Mouse (Mus musculus) left cerebral cortex, adult 8-10 months (tissue): ENCODE data around the gene March8. TPM values are rescaled to one million over a fixed set of nuclear protein-coding genes. Genes with fewer than 3 reads are reported as not detected.

Experiments
- total RNA-seq, 4 experiments: library from RNA; stranded (reverse); gene quantifications; 2 replicates each; pipeline ENCODE4 v1.2.4; 2022

March8 gene
- total RNA-seq, 4 experiments from 2014 or later, result 45.8 to 58.4 (median 53.3) TPM

Other genes starting within 250 kb of the March8 start
- gene Tmcc1, start 144.5 kb upstream of the March8 start, total RNA-seq, result 10 to 100 TPM; 65.1 to 76.5 (median 75.6) TPM
- gene Washc2, start 130.0 kb upstream of the March8 start, total RNA-seq, result 100 to 1,000 TPM in 2 of 4 experiments, 10 to 100 TPM in 2; 88.3 to 108 (median 95.9) TPM
- gene Zfand4, start 73.8 kb upstream of the March8 start, total RNA-seq, result 10 to 100 TPM; 10.2 to 13.8 (median 11.9) TPM
- gene Alox5, start 123.2 kb downstream of the March8 start, total RNA-seq, result 1 to 10 TPM; 1.2 to 3.3 (median 1.8) TPM
- not detected for gene Olfr211, start 151.1 kb downstream of the March8 start, total RNA-seq
- gene Olfr212, start 168.5 kb downstream of the March8 start, total RNA-seq, result under 1 TPM in 2 of 4 experiments, not detected in 2; 0.11 to 0.13 TPM
- not detected for gene Olfr213, start 200.4 kb downstream of the March8 start, total RNA-seq
- 1 to 10 TPM; 2.2 to 3.6 (median 2.9) TPM for gene Gm5580, start 213.1 kb downstream of the March8 start, total RNA-seq
- not detected for gene Olfr214, start 216.2 kb downstream of the March8 start, total RNA-seq
- gene Olfr215, start 246.2 kb downstream of the March8 start, total RNA-seq, result not detected